Mouse (Mus musculus): ENCODE data around the gene Akr1c19. TPM values are rescaled to one million over a fixed set of nuclear protein-coding genes. Genes with fewer than 3 reads are reported as not detected.
"Not testable (repeated sequence)": the region's sequence is repeated elsewhere in the genome, so short reads cannot be mapped to it uniquely, and the experiment has no call there.

Gene Akr1c19
- total RNA-seq (2021) = 1 to 10 TPM; 3.1 to 7.4 TPM
- long read RNA-seq, experiment 1, partial matches to known transcripts = 1 of 4 reads
- long read RNA-seq, experiment 1, other reads (novel, unspliced or antisense) = 1 of 4 reads
- long read RNA-seq, experiment 2, partial matches to known transcripts = 3 of 9 reads
- long read RNA-seq, experiment 2, other reads (novel, unspliced or antisense) = 2 of 9 reads

- DNase-seq (ENCODE audit: low spot score in 2 of 2) = no peak
Measured at GRCm38 (mm10) chr13:4228441-4228840, at the start of gene Akr1c19. Gene Akr1c19, plus strand, starts transcription at chr13:4228700.

- DNase-seq (ENCODE audit: low spot score in 2 of 2) = not testable (repeated sequence)
Measured at GRCm38 (mm10) chr13:4181321-4181720, 47.2 kb upstream of the Akr1c19 start.

- no peak for DNase-seq (ENCODE audit: low spot score in 2 of 2)
Measured at GRCm38 (mm10) chr13:4183116-4183515, 45.4 kb upstream of the Akr1c19 start.

- not testable (repeated sequence) for DNase-seq (ENCODE audit: low spot score in 2 of 2)
Measured at GRCm38 (mm10) chr13:4186641-4187411, 41.7 kb upstream of the Akr1c19 start.

- no peak for DNase-seq (ENCODE audit: low spot score in 2 of 2)
Measured at GRCm38 (mm10) chr13:4188174-4188573, 40.3 kb upstream of the Akr1c19 start.

GRCm38 (mm10) chr13:4190904-4191303, 37.6 kb upstream of the Akr1c19 start, which contains the start of gene Akr1c13:
Gene Akr1c13, plus strand, starts transcription at chr13:4191150.
- DNase-seq (ENCODE audit: low spot score in 2 of 2) = peak in 1 of 2 experiments; percentile 6

- no peak for DNase-seq (ENCODE audit: low spot score in 2 of 2)
Measured at GRCm38 (mm10) chr13:4192511-4192910, 36.0 kb upstream of the Akr1c19 start.

GRCm38 (mm10) chr13:4206147-4206903, 22.2 kb upstream of the Akr1c19 start:
- no peak for DNase-seq (ENCODE audit: low spot score in 2 of 2)

- DNase-seq (ENCODE audit: low spot score in 2 of 2) = no peak
Measured at GRCm38 (mm10) chr13:4211560-4212299, 16.8 kb upstream of the Akr1c19 start.

GRCm38 (mm10) chr13:4212309-4212708, 16.2 kb upstream of the Akr1c19 start:
- no peak for DNase-seq (ENCODE audit: low spot score in 2 of 2)

GRCm38 (mm10) chr13:4215496-4215895, 13.0 kb upstream of the Akr1c19 start:
- not testable (repeated sequence) for DNase-seq (ENCODE audit: low spot score in 2 of 2)

GRCm38 (mm10) chr13:4230841-4231623, 2.5 kb downstream of the Akr1c19 start:
- DNase-seq (ENCODE audit: low spot score in 2 of 2) = no peak

- no peak for DNase-seq (ENCODE audit: low spot score in 2 of 2)
Measured at GRCm38 (mm10) chr13:4233135-4233534, 4.6 kb downstream of the Akr1c19 start.

- no peak for DNase-seq (ENCODE audit: low spot score in 2 of 2)
Measured at GRCm38 (mm10) chr13:4233536-4234172, 5.2 kb downstream of the Akr1c19 start.

- DNase-seq (ENCODE audit: low spot score in 2 of 2) = no peak
Measured at GRCm38 (mm10) chr13:4244861-4245559, 16.5 kb downstream of the Akr1c19 start.

- DNase-seq (ENCODE audit: low spot score in 2 of 2) = no peak
Measured at GRCm38 (mm10) chr13:4249347-4249746, 20.8 kb downstream of the Akr1c19 start.

- DNase-seq (ENCODE audit: low spot score in 2 of 2) = not testable (repeated sequence)
Measured at GRCm38 (mm10) chr13:4256894-4257293, 28.4 kb downstream of the Akr1c19 start.

GRCm38 (mm10) chr13:4257349-4257748, 28.8 kb downstream of the Akr1c19 start:
- no peak for DNase-seq (ENCODE audit: low spot score in 2 of 2)

GRCm38 (mm10) chr13:4264612-4265011, 36.1 kb downstream of the Akr1c19 start:
- no peak for DNase-seq (ENCODE audit: low spot score in 2 of 2)

Measured in adrenal gland, postnatal 4 days (tissue).